Mouse (Mus musculus) CH12.LX (cell line): ENCODE data around the gene Cenpa. TPM values are rescaled to one million over a fixed set of nuclear protein-coding genes. Genes with fewer than 3 reads are reported as not detected.

Experiments used
- DNase-seq: peaks from one replicate; pipeline ENCODE4 v3.0.0-alpha.2; 2013; ENCODE audit errors: extremely low read depth
- H3K27ac ChIP-seq: 2 replicates; pipeline ENCODE4 v1.5.1; 2012; ENCODE audit warnings: low read depth, mild to moderate bottlenecking, control low read depth, moderate library complexity; ENCODE audit not compliant: insufficient read depth
- H3K27me3 ChIP-seq: replicated peaks from 2 replicates; pipeline ENCODE3; 2012; ENCODE audit warnings: inconsistent platforms
- H3K36me3 ChIP-seq, 2 experiments: replicated peaks in 1 of 2; 2 replicates each; pipeline versions ENCODE3 to v1.6.1; 2012; ENCODE audit warnings: inconsistent platforms in 1 of 2, low read length in 1 of 2, mild to moderate bottlenecking in 1 of 2, mixed read lengths in 1 of 2, moderate library complexity in 1 of 2; ENCODE audit not compliant: control insufficient read depth in 1 of 2, insufficient read depth in 1 of 2
- H3K4me1 ChIP-seq, 2 experiments: 2 replicates each; pipeline ENCODE4 v1.6.1; 2012; ENCODE audit warnings: inconsistent platforms in 1 of 2, moderate library complexity in 1 of 2; ENCODE audit not compliant: insufficient read depth in 2 of 2, control insufficient read depth in 1 of 2
- H3K4me2 ChIP-seq: 2 replicates; pipeline ENCODE4 v1.6.1; 2012; ENCODE audit warnings: low read depth, mild to moderate bottlenecking, control low read depth; ENCODE audit not compliant: poor library complexity, insufficient read depth, severe bottlenecking
- H3K4me3 ChIP-seq, 3 experiments: fragments of 150-350 bp in 1 of 3; sonication (generic) in 1 of 3; replicated peaks in 1 of 3; 2 replicates each; pipeline versions ENCODE3 to v1.5.1; 2011 to 2012; ENCODE audit warnings: low read depth in 2 of 3, low read length in 2 of 3, mild to moderate bottlenecking in 2 of 3, moderate library complexity in 2 of 3, control low read depth in 1 of 3, improper control_type of control experiment in 1 of 3, inconsistent platforms in 1 of 3, mixed read lengths in 1 of 3; ENCODE audit not compliant: poor library complexity in 1 of 3
- H3K79me2 ChIP-seq: replicated peaks from 2 replicates; pipeline ENCODE4 v1.6.1; 2012; ENCODE audit warnings: mild to moderate bottlenecking, moderate library complexity; ENCODE audit not compliant: control insufficient read depth, poor library complexity, insufficient read depth, severe bottlenecking; ENCODE audit errors: extremely low read depth
- H3K9ac ChIP-seq: 2 replicates; pipeline ENCODE4 v1.6.1; 2012; ENCODE audit warnings: low read depth, mild to moderate bottlenecking, control low read depth, moderate library complexity; ENCODE audit not compliant: insufficient read depth
- H3K9me3 ChIP-seq: replicated peaks from 2 replicates; pipeline ENCODE3; 2012; ENCODE audit warnings: low read length, inconsistent platforms, mixed read lengths
- BHLHE40 ChIP-seq: IDR thresholded peaks from 2 replicates; pipeline ENCODE4 v1.6.1; 2011; ENCODE audit warnings: mild to moderate bottlenecking, low read depth, low read length, improper control_type of control experiment
- CHD2 ChIP-seq: IDR thresholded peaks from 2 replicates; pipeline ENCODE4 v1.6.1; 2011; ENCODE audit warnings: low read length, improper control_type of control experiment
- E2F4 ChIP-seq: IDR thresholded peaks from 2 replicates; pipeline ENCODE4 v1.6.1; 2011; ENCODE audit warnings: low read depth, low read length, improper control_type of control experiment; ENCODE audit not compliant: insufficient replicate concordance
- ELF1 ChIP-seq: IDR thresholded peaks from 2 replicates; pipeline ENCODE4 v1.6.1; 2014; ENCODE audit warnings: low read depth, mild to moderate bottlenecking, inconsistent platforms, low read length, improper control_type of control experiment
- ETS1 ChIP-seq: conservative IDR thresholded peaks from 2 replicates; pipeline ENCODE4 v1.6.1; 2012; ENCODE audit warnings: low read depth, mild to moderate bottlenecking, inconsistent platforms, low read length, improper control_type of control experiment, moderate library complexity
- HCFC1 ChIP-seq: IDR thresholded peaks from 2 replicates; pipeline ENCODE4 v1.6.1; 2012; ENCODE audit warnings: low read depth, mild to moderate bottlenecking, inconsistent platforms, low read length, improper control_type of control experiment
- IRF4 ChIP-seq: IDR thresholded peaks from 2 replicates; pipeline ENCODE4 v1.6.1; 2014; ENCODE audit warnings: low read depth, mild to moderate bottlenecking, inconsistent platforms, low read length, improper control_type of control experiment
- JUN ChIP-seq: IDR thresholded peaks from 2 replicates; pipeline ENCODE4 v1.6.1; 2011; ENCODE audit warnings: low read depth, mild to moderate bottlenecking, low read length, improper control_type of control experiment, moderate library complexity; ENCODE audit not compliant: insufficient read depth
- JUND ChIP-seq: conservative IDR thresholded peaks from 2 replicates; pipeline ENCODE4 v1.6.1; 2011; ENCODE audit warnings: low read depth, low read length, improper control_type of control experiment
- KAT2A ChIP-seq: IDR thresholded peaks from 2 replicates; pipeline ENCODE4 v1.6.1; 2012; ENCODE audit warnings: low read length, improper control_type of control experiment, inconsistent platforms; ENCODE audit not compliant: insufficient replicate concordance
- MAZ ChIP-seq: IDR thresholded peaks from 2 replicates; pipeline ENCODE4 v1.6.1; 2012; ENCODE audit warnings: low read depth, mild to moderate bottlenecking, inconsistent platforms, low read length, improper control_type of control experiment, moderate library complexity
- MEF2A ChIP-seq: IDR thresholded peaks from 2 replicates; pipeline ENCODE4 v1.6.1; 2014; ENCODE audit warnings: low read depth, mild to moderate bottlenecking, inconsistent platforms, low read length, improper control_type of control experiment, borderline replicate concordance
- MXI1 ChIP-seq: IDR thresholded peaks from 2 replicates; pipeline ENCODE4 v1.6.1; 2011; ENCODE audit warnings: mild to moderate bottlenecking, low read depth, low read length, improper control_type of control experiment
- MYC ChIP-seq: IDR thresholded peaks from 2 replicates; pipeline ENCODE4 v1.6.1; 2011; ENCODE audit warnings: low read depth, mild to moderate bottlenecking, improper control_type of control experiment, low read length
- PAX5 ChIP-seq: IDR thresholded peaks from 2 replicates; pipeline ENCODE4 v1.6.1; 2012; ENCODE audit warnings: low read length, inconsistent platforms, mixed read lengths
- POLR2AphosphoS2 ChIP-seq: IDR thresholded peaks from 2 replicates; pipeline ENCODE4 v1.6.1; 2011; ENCODE audit warnings: low read depth, low read length, improper control_type of control experiment
- RAD21 ChIP-seq: IDR thresholded peaks from 2 replicates; pipeline ENCODE4 v1.6.1; 2011; ENCODE audit warnings: low read depth, mild to moderate bottlenecking, low read length, improper control_type of control experiment, moderate library complexity
- TBP ChIP-seq: conservative IDR thresholded peaks from 2 replicates; pipeline ENCODE4 v1.6.1; 2011; ENCODE audit warnings: low read depth, low read length, improper control_type of control experiment
- UBTF ChIP-seq: IDR thresholded peaks from 2 replicates; pipeline ENCODE4 v1.6.1; 2012; ENCODE audit warnings: low read depth, mild to moderate bottlenecking, inconsistent platforms, low read length, improper control_type of control experiment, moderate library complexity
- USF1 ChIP-seq: IDR thresholded peaks from 2 replicates; pipeline ENCODE4 v1.6.1; 2014; ENCODE audit warnings: low read depth, mild to moderate bottlenecking, inconsistent platforms, low read length, improper control_type of control experiment
- ZKSCAN1 ChIP-seq: IDR thresholded peaks from 2 replicates; pipeline ENCODE4 v1.6.1; 2012; ENCODE audit warnings: low read depth, inconsistent platforms, low read length, improper control_type of control experiment, borderline replicate concordance
- ZMIZ1 ChIP-seq: IDR thresholded peaks from 2 replicates; pipeline ENCODE4 v1.6.1; 2012; ENCODE audit warnings: low read depth, mild to moderate bottlenecking, inconsistent platforms, low read length, improper control_type of control experiment
- dilution Hi-C: fragments of 300-500 bp; cut with MboI; formaldehyde crosslinking; loops from 2 replicates; pipeline ENCODE4 v1.14.3; 2020; ENCODE audit warnings: low sequenced_read_pairs; ENCODE audit not compliant: extremely low pct_unique_long_range_greater_than_20kb, extremely low pct_ligation_motif_present
- in situ Hi-C: fragments of 300-500 bp; cut with MboI; formaldehyde crosslinking; loops from 3 replicates; pipeline ENCODE4 v1.14.3; 2019; ENCODE audit warnings: low sequenced_read_pairs, low pct_ligation_motif_present, low pct_unique_long_range_greater_than_20kb, mixed read lengths
- polyA plus RNA-seq: library from polyadenylated mRNA; unstranded; fragments of >175 nt; gene quantifications from 2 replicates; pipeline ENCODE4 v1.2.1, GENCODE M21; 2012; ENCODE audit warnings: low read depth; ENCODE audit not compliant: insufficient read length
- total RNA-seq, 2 experiments: library from RNA; depleted of rRNA; stranded (reverse); fragments of 300-350 nt in 1 of 2; fragments of >200 nt in 1 of 2; gene quantifications; 2 replicates each; pipeline ENCODE4 v1.2.3; 2012 to 2014

The Cenpa gene
- total and polyA plus RNA-seq, 3 experiments: 89.4 to 163 (median 125) TPM

DNA sequence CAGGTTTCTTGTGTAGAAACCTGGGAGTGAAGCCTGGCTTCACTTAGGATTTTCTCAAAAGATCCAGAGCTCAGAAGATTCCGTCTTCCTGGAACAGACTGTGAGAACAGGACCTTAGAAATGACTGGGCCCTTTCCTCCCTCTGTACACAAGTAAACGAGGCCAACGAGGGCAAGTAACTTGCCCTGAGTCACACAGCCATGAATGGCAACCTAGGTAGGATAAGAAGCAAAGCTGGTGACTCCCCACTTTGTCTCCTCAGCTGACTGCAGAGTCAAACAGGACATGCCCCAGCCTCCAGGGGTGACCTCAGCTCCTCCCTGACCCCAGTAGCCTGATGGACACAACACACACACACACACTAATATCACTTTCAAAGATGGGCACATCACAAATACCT is 41.2 kb upstream of the Cenpa start:
- Histone ChIP-seq H3K4me3 (no peak overlapping the region), H3K9ac (no peak overlapping the region), H3K4me1 (peaks cover 9 to 30% of the 10 kb centered on the region in 2 experiments), H3K79me2 (no peaks in the 10 kb centered on the region), H3K27me3 (peaks cover 2% of the 10 kb centered on the region), H3K27ac (no peak overlapping the region), H3K9me3 (peaks cover 6% of the 10 kb centered on the region), H3K4me2 (no peak overlapping the region), H3K36me3 (no peaks in the 10 kb centered on the region)
- TF ChIP-seq MEF2A (no peak), USF1 (no peak), JUN (no peak), MAZ (no peak), TBP (no peak), BHLHE40 (no peak), KAT2A (no peak), JUND (no peak), ETS1 (no peak), E2F4 (no peak), PAX5 (no peak)
- no peak for DNase-seq
- dilution Hi-C loops: loop anchor here (25.0 kb wide), 1 partner anchor 88 kb away; the partner anchor contains the start of gene Cib4
- in situ Hi-C loops: no loop called here

DNA sequence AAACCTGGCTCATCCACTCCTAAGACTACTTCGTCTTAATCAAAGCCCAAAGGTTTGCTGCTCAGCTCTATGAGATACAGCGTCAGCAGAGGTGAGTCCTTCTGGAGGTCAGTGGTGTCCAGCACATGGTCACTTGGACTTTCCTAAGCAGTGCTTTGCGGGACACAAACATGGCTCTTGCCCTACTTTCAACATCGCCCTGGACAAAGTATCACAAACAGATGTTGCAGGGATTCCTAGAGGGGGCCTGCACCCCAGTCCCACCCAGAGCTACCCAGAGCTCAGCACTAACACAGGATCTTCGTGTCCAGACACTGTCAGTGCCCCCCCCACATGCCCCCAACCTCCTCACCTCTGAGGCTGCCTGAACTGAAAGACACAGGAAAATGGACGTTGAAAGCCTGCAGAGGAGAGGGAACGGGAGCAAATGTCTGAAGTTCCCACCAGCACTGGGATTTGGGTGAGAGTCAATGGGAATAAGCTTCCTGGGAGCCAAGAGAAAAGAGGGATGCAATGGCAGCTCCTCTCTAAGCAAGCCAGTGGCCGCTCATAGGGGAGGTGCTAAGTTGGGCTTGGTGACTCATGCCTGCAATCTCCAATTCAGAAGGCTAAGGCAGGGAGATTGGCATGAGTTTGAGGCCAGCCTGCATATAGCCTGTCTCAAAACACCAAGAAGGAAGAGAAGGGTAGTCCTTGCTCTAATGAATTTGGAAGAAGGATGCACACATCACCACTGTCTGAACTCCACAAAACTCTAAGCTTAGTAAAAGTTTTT is 40.1 kb upstream of the Cenpa start:
- no peak overlapping the region for H3K9ac ChIP-seq
- no peaks in the 10 kb centered on the region for H3K36me3 ChIP-seq
- H3K4me3 ChIP-seq: no peak overlapping the region
- no peak overlapping the region for H3K27ac ChIP-seq
- peaks cover 2% of the 10 kb centered on the region for H3K27me3 ChIP-seq
- H3K4me2 ChIP-seq: no peak overlapping the region
- dilution Hi-C loops: loop anchor here (25.0 kb wide), 1 partner anchor 89 kb away; the partner anchor contains the start of gene Cib4
- DNase-seq: no peak
- H3K4me1 ChIP-seq: peaks cover 6 to 30% of the 10 kb centered on the region in 2 experiments; a peak in 3 of 4 replicates
- TF ChIP-seq PAX5 (no peak), ZKSCAN1 (no peak), ELF1 (no peak), RAD21 (no peak), TBP (no peak), UBTF (no peak), HCFC1 (no peak), POLR2AphosphoS2 (no peak), E2F4 (no peak), KAT2A (no peak), MYC (no peak), ZMIZ1 (no peak), IRF4 (no peak), USF1 (no peak), MXI1 (no peak), MEF2A (no peak), CHD2 (no peak), ETS1 (no peak)
- TF ChIP-seq, all 38 proteins: peak for 0
- peaks cover 6% of the 10 kb centered on the region for H3K9me3 ChIP-seq
- no peaks in the 10 kb centered on the region for H3K79me2 ChIP-seq
- in situ Hi-C loops: no loop called here
